16 mouse cellular contexts compared by ENCODE assay signal in genomic region chr1:20997881-20998389, GRCm38 (mm10). TPM values are rescaled to one million over a fixed set of nuclear protein-coding genes. Genes with fewer than 3 reads are reported as not detected.
DNase-seq lines count a peak whose midpoint lies in the region; ATAC-seq and TF ChIP-seq lines count a peak whose summit lies in the region.
"Had no signal": no experiment of that assay in that cellular context is flagged by ENCODE, and none has a peak within 500 bp of the region (broad histone marks: within the 10 kb centered on the region; RNA-seq: fewer than 3 reads in every experiment).

No protein-coding gene starts in this region.

- H3K27me3 ChIP-seq in lung, postnatal 0 days (replicated peaks; ENCODE audit: insufficient read depth, low read length): no peaks in the 10 kb centered on the region
- H3K27me3 ChIP-seq in hindbrain, postnatal 0 days (ENCODE audit: insufficient read depth, low read length): no peaks in the 10 kb centered on the region
- no peaks in the 10 kb centered on the region for H3K27me3 ChIP-seq in neural tube, embryonic 15.5 days (replicated peaks)
- H3K27me3 ChIP-seq: hindbrain, embryonic 15.5 days; limb, embryonic 13.5 days; liver, embryonic 15.5 days had no signal

- H3K9me3 ChIP-seq in lung, postnatal 0 days (ENCODE audit: low read length): no peaks in the 10 kb centered on the region
- no peaks in the 10 kb centered on the region for H3K9me3 ChIP-seq in hindbrain, postnatal 0 days (ENCODE audit: low read length)
- no peaks in the 10 kb centered on the region for H3K9me3 ChIP-seq in neural tube, embryonic 15.5 days (replicated peaks)
- H3K9me3 ChIP-seq: hindbrain, embryonic 15.5 days; limb, embryonic 13.5 days; liver, embryonic 15.5 days had no signal

- no peak overlapping the region for H3K4me2 ChIP-seq in lung, postnatal 0 days (replicated peaks; ENCODE audit: low read depth, low read length)
- no peak overlapping the region for H3K4me2 ChIP-seq in hindbrain, postnatal 0 days (ENCODE audit: low read depth, low read length)
- H3K4me2 ChIP-seq in neural tube, embryonic 15.5 days: no peak overlapping the region
- H3K4me2 ChIP-seq: hindbrain, embryonic 15.5 days; limb, embryonic 13.5 days; liver, embryonic 15.5 days had no signal

- TF ChIP-seq CTCF in lung, postnatal 0 days (IDR thresholded peaks at IDR 0.05): no peak
- TF ChIP-seq CTCF in hindbrain, postnatal 0 days (IDR thresholded peaks at IDR 0.05; ENCODE audit: low read depth): no peak

- no peak overlapping the region for H3K27ac ChIP-seq in lung, postnatal 0 days (ENCODE audit: low read length)
- H3K27ac ChIP-seq in hindbrain, postnatal 0 days: no peak overlapping the region
- H3K27ac ChIP-seq in neural tube, embryonic 15.5 days (replicated peaks): no peak overlapping the region
- H3K27ac ChIP-seq: hindbrain, embryonic 15.5 days; left cerebral cortex, adult 2 months; limb, embryonic 13.5 days; liver, embryonic 15.5 days had no signal

- 44% methylated on average over 13 of the region's 13 CpGs for WGBS in lung, postnatal 0 days
- WGBS in hindbrain, postnatal 0 days: 41% methylated on average over 13 of the region's 13 CpGs
- 55% methylated on average over 13 of the region's 13 CpGs for WGBS in neural tube, embryonic 15.5 days

- DNase-seq in heart, adult 11 months: peak; percentile 91
- DNase-seq in heart, postnatal 25 days (ENCODE audit: low spot score): no peak
- peak; percentile 26 for DNase-seq in lung, postnatal 14 days
- DNase-seq in lung, postnatal 0 days (ENCODE audit: low spot score): no peak
- peak; percentile 25 for DNase-seq in R1 (ENCODE audit: low read depth, low spot score)
- DNase-seq in hindbrain, postnatal 0 days (ENCODE audit: low spot score): no peak
- no peak for DNase-seq in left cerebral cortex, adult 9 months (ENCODE audit: low spot score in 2 of 2)
- DNase-seq: adrenal gland, adult 8-10 months; cerebellum, adult 2 months; kidney, adult 2 months had no signal

- ATAC-seq in lung, postnatal 0 days: no peak; the same call in 1 of the 2 replicates
- 0 out of 2 replicates have a peak, but pooled peaks have one; percentile 4 for ATAC-seq in hindbrain, postnatal 0 days
- no peak for ATAC-seq in neural tube, embryonic 15.5 days (ENCODE audit: low FRiP score)

- intact Hi-C loops in heart, postnatal 25 days (cut with DNase I): loop anchor here (2.0 to 5.0 kb wide), 2 partner anchors 79 to 105 kb away; partner anchors contain the start of gene Tram2

- no peak for TF ChIP-seq EP300 in lung, postnatal 0 days (IDR thresholded peaks at IDR 0.05)

- no peak overlapping the region for H3K4me3 ChIP-seq in lung, postnatal 0 days (ENCODE audit: low read depth, low read length)
- H3K4me3 ChIP-seq in hindbrain, postnatal 0 days (ENCODE audit: low read length): no peak overlapping the region
- H3K4me3 ChIP-seq in neural tube, embryonic 15.5 days (replicated peaks): no peak overlapping the region
- H3K4me3 ChIP-seq: hindbrain, embryonic 15.5 days; left cerebral cortex, adult 2 months; limb, embryonic 13.5 days; liver, embryonic 15.5 days had no signal

- H3K9ac ChIP-seq in lung, postnatal 0 days (replicated peaks; ENCODE audit: low read depth): no peak overlapping the region
- H3K9ac ChIP-seq in hindbrain, postnatal 0 days (replicated peaks; ENCODE audit: low read length): no peak overlapping the region
- H3K9ac ChIP-seq in neural tube, embryonic 15.5 days (replicated peaks): no peak overlapping the region
- H3K9ac ChIP-seq: hindbrain, embryonic 15.5 days; limb, embryonic 13.5 days; liver, embryonic 15.5 days had no signal

- H3K4me1 ChIP-seq in lung, postnatal 0 days (ENCODE audit: insufficient read depth, low read depth, low read length): no peaks in the 10 kb centered on the region; the same call in 1 of the 2 replicates
- 0 out of 2 replicates have a peak, but pooled peaks cover 5% of the 10 kb centered on the region for H3K4me1 ChIP-seq in hindbrain, postnatal 0 days (ENCODE audit: insufficient read depth, low read length)
- H3K4me1 ChIP-seq in neural tube, embryonic 15.5 days: 0 out of 2 replicates have a peak, but pooled peaks cover 3% of the 10 kb centered on the region

- H3K36me3 ChIP-seq in lung, postnatal 0 days (ENCODE audit: insufficient read depth, low read length): 0 out of 2 replicates have a peak, but pooled peaks cover 3% of the 10 kb centered on the region
- no peaks in the 10 kb centered on the region for H3K36me3 ChIP-seq in hindbrain, postnatal 0 days (ENCODE audit: insufficient read depth, low read length)
- no peaks in the 10 kb centered on the region for H3K36me3 ChIP-seq in neural tube, embryonic 15.5 days
- H3K36me3 ChIP-seq: hindbrain, embryonic 15.5 days had no signal

RNA-seq across cellular contexts. Expression of gene Efhc1, which starts 46.5 kb away (rescaled TPM):
- total RNA-seq in heart, postnatal 25 days (2021): under 1 TPM; 0.42 to 0.75 TPM
- polyA plus RNA-seq in lung, postnatal 0 days (2015; fragmentation: Nextera tagmentation; extraction: Ambion mirVana): 8.4 and 10.3 TPM in 2 replicates
- 2.7 and 8.1 TPM in 2 replicates for total RNA-seq in hindbrain, postnatal 0 days (2014; rRNA removed)
- 3.4 and 3.9 TPM in 2 replicates for polyA plus RNA-seq in hindbrain, postnatal 0 days (2015; fragmentation: Nextera tagmentation; extraction: Ambion mirVana)
- polyA plus RNA-seq in neural tube, embryonic 15.5 days (2015; fragmentation: Nextera tagmentation; extraction: Ambion mirVana): 1.3 and 1.9 TPM in 2 replicates
- total RNA-seq: monocyte, adult 5-6 weeks had no signal

Comparison
In these comparisons a context has a peak if more than half of its experiments do, and no peak if none do; other contexts are left out.
1. DNase-seq: peak in heart, adult 11 months (single experiment), lung, postnatal 14 days (single experiment) and R1 (single experiment); none in heart, postnatal 25 days (single experiment), lung, postnatal 0 days (single experiment), hindbrain, postnatal 0 days (single experiment) and left cerebral cortex, adult 9 months (0 of 2).